In genomic region chr15:10921064-10921463, GRCm38 (mm10) we compare ENCODE assay signal across 8 mouse cellular contexts. TPM values are rescaled to one million over a fixed set of nuclear protein-coding genes. Genes with fewer than 3 reads are reported as not detected.
A peak's percentile ranks its signal among the peaks of the same experiment; 100 is the strongest.
DNase-seq lines count a peak whose midpoint lies in the region; ATAC-seq lines count a peak whose summit lies in the region.

No protein-coding gene starts in this region.

- no peaks in the 10 kb centered on the region for H3K4me1 ChIP-seq in hindbrain, embryonic 14.5 days (replicated peaks; ENCODE audit: control insufficient read depth, insufficient read depth, low read length)
- no peaks in the 10 kb centered on the region for H3K4me1 ChIP-seq in hindbrain, embryonic 12.5 days

- no peak for ATAC-seq in hindbrain, embryonic 14.5 days (ENCODE audit: low FRiP score)
- ATAC-seq in hindbrain, embryonic 12.5 days (ENCODE audit: low FRiP score), result no peak; the same call in 1 of the 2 replicates

- H3K27me3 ChIP-seq in hindbrain, embryonic 14.5 days (ENCODE audit: control insufficient read depth, insufficient read depth, low read length), result no peaks in the 10 kb centered on the region
- H3K27me3 ChIP-seq in hindbrain, embryonic 12.5 days, result no peaks in the 10 kb centered on the region

- no peaks in the 10 kb centered on the region for H3K9me3 ChIP-seq in hindbrain, embryonic 14.5 days (ENCODE audit: control insufficient read depth, low read length)
- 0 out of 2 replicates have a peak, but pooled peaks cover 3% of the 10 kb centered on the region for H3K9me3 ChIP-seq in hindbrain, embryonic 12.5 days (replicated peaks)

- no peak overlapping the region for H3K9ac ChIP-seq in hindbrain, embryonic 14.5 days
- H3K9ac ChIP-seq in hindbrain, embryonic 12.5 days, result no peak overlapping the region

- DNase-seq in hindbrain, embryonic 14.5 days (ENCODE audit: low spot score), result peak; percentile 72
- peak; percentile 4 for DNase-seq in thymus, postnatal 14 days
- DNase-seq in thymus, postnatal 36 days, result no peak
- DNase-seq in induced T-regulatory cell, adult 2 months (ENCODE audit: low read depth), result peak; percentile 43
- DNase-seq in retina, postnatal 7 days (ENCODE audit: low read depth, low spot score), result peak; percentile 32
- DNase-seq in gastrocnemius, postnatal 10 days, result no peak
- no peak for DNase-seq in left cerebral cortex, adult 18-20 months (ENCODE audit: low spot score in 2 of 2)

- H3K4me2 ChIP-seq in hindbrain, embryonic 14.5 days (replicated peaks), result no peak overlapping the region
- no peak overlapping the region for H3K4me2 ChIP-seq in hindbrain, embryonic 12.5 days (replicated peaks)

- H3K36me3 ChIP-seq in hindbrain, embryonic 14.5 days (replicated peaks; ENCODE audit: control insufficient read depth, insufficient read depth), result no peaks in the 10 kb centered on the region
- H3K36me3 ChIP-seq in hindbrain, embryonic 12.5 days, result no peaks in the 10 kb centered on the region

- no peak overlapping the region for H3K4me3 ChIP-seq in hindbrain, embryonic 14.5 days (replicated peaks; ENCODE audit: low read length)
- H3K4me3 ChIP-seq in hindbrain, embryonic 12.5 days, result no peak overlapping the region

- 27% methylated on average over 4 of the region's 4 CpGs for WGBS in hindbrain, embryonic 14.5 days
- WGBS in hindbrain, embryonic 12.5 days, result 26% methylated on average over 4 of the region's 4 CpGs

- H3K27ac ChIP-seq in hindbrain, embryonic 14.5 days, result no peak overlapping the region
- no peak overlapping the region for H3K27ac ChIP-seq in hindbrain, embryonic 12.5 days

RNA-seq across cellular contexts. Expression of gene C1qtnf3, which starts 31.1 kb away (rescaled TPM):
- 4.1 and 5.5 TPM in 2 replicates for polyA plus RNA-seq in hindbrain, embryonic 14.5 days (2014; fragmentation: Nextera tagmentation; extraction: Ambion mirVana)
- polyA plus RNA-seq in hindbrain, embryonic 12.5 days (2016; fragmentation: Nextera tagmentation; extraction: Ambion mirVana), result 18.5 and 26.0 TPM in 2 replicates
- total RNA-seq in gastrocnemius, postnatal 10 days (2021), result 10 to 100 TPM; 46.6 to 59.1 TPM
- total RNA-seq in left cerebral cortex, adult 18-20 months (2021), result not detected

Comparison
In these comparisons a context has a peak if more than half of its experiments do, and no peak if none do; other contexts are left out.
1. DNase-seq: peak in hindbrain, embryonic 14.5 days (single experiment), thymus, postnatal 14 days (single experiment), induced T-regulatory cell, adult 2 months (single experiment) and retina, postnatal 7 days (single experiment); none in thymus, postnatal 36 days (0 of 2), gastrocnemius, postnatal 10 days (single experiment) and left cerebral cortex, adult 18-20 months (0 of 2).
2. RNA of gene C1qtnf3, which starts 31.1 kb away (total RNA-seq): 46.6 to 59.1 TPM in gastrocnemius, postnatal 10 days; not detected in left cerebral cortex, adult 18-20 months; every median in the first group is over 10 times any median in the second.